In the genomic region with DNA sequence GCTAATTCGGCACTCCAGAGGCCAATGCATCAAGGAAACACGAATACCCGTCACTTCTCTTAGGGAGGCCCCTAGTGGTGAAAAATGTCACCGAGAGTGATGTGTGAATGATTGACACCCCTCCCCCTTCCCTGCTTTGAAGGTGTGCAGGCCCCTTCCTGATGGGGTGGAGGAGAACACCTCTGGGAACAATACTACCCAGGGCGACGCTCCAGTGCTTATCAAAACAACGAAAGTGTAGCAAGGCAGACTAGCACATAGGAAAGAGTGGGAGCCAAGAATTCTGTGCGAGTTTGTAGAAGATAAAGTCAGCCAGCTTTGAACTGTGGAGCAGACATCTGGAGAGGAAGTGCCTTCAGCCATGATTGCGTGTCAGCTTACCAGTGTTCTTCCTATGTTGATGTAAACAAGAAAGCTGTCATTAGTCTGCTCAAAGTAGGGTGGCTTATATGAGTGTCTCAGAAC, we compare ENCODE assay signal across 9 mouse cellular contexts. TPM values are rescaled to one million over a fixed set of nuclear protein-coding genes. Genes with fewer than 3 reads are reported as not detected.
DNase-seq lines count a peak whose midpoint lies in the region; ATAC-seq lines count a peak whose summit lies in the region.
"Had no signal": no experiment of that assay in that cellular context is flagged by ENCODE, and none has a peak within 500 bp of the region (broad histone marks: within the 10 kb centered on the region; RNA-seq: fewer than 3 reads in every experiment).

No protein-coding gene starts in this region.

- peak overlapping the region; percentile 44 for H3K27ac ChIP-seq in heart, embryonic 12.5 days (ENCODE audit: poor library complexity, severe bottlenecking)
- H3K27ac ChIP-seq in neural tube, embryonic 15.5 days (replicated peaks) = no peak overlapping the region
- H3K27ac ChIP-seq: limb, embryonic 12.5 days had no signal

- H3K4me2 ChIP-seq in heart, embryonic 12.5 days = no peak overlapping the region
- no peak overlapping the region for H3K4me2 ChIP-seq in neural tube, embryonic 15.5 days
- H3K4me2 ChIP-seq: limb, embryonic 12.5 days had no signal

- peaks cover 41% of the 10 kb centered on the region for H3K4me1 ChIP-seq in heart, embryonic 12.5 days (replicated peaks)
- no peaks in the 10 kb centered on the region for H3K4me1 ChIP-seq in neural tube, embryonic 15.5 days

- no peaks in the 10 kb centered on the region; the same call in 1 of the 2 replicates for H3K9me3 ChIP-seq in heart, embryonic 12.5 days (replicated peaks)
- no peaks in the 10 kb centered on the region for H3K9me3 ChIP-seq in neural tube, embryonic 15.5 days (replicated peaks)
- H3K9me3 ChIP-seq: limb, embryonic 12.5 days had no signal

- no peak overlapping the region for H3K9ac ChIP-seq in heart, embryonic 12.5 days
- H3K9ac ChIP-seq in neural tube, embryonic 15.5 days (replicated peaks) = no peak overlapping the region
- H3K9ac ChIP-seq: limb, embryonic 12.5 days had no signal

- H3K27me3 ChIP-seq in heart, embryonic 12.5 days (replicated peaks) = no peaks in the 10 kb centered on the region
- H3K27me3 ChIP-seq in neural tube, embryonic 15.5 days (replicated peaks) = no peaks in the 10 kb centered on the region
- H3K27me3 ChIP-seq: limb, embryonic 12.5 days had no signal

- ATAC-seq in heart, embryonic 12.5 days (ENCODE audit: insufficient number of reproducible peaks, low FRiP score) = peak; percentile 53
- ATAC-seq in neural tube, embryonic 15.5 days (ENCODE audit: low FRiP score) = no peak

- no peaks in the 10 kb centered on the region for H3K36me3 ChIP-seq in heart, embryonic 12.5 days
- no peaks in the 10 kb centered on the region for H3K36me3 ChIP-seq in neural tube, embryonic 15.5 days
- H3K36me3 ChIP-seq: limb, embryonic 12.5 days had no signal

- 6% methylated on average over 9 of the region's 9 CpGs for WGBS in heart, embryonic 12.5 days
- 42% methylated on average over 9 of the region's 9 CpGs for WGBS in neural tube, embryonic 15.5 days

- peak; percentile 28 for DNase-seq in adrenal gland, postnatal 14 days
- DNase-seq in adrenal gland, adult (ENCODE audit: inconsistent age in 2 of 2, low spot score in 1 of 2) = no peak
- DNase-seq in WW6 (ENCODE audit: low read depth, low spot score) (peak; percentile 36), liver (peak; percentile 77)
- DNase-seq in retina, postnatal 1 day = peak; percentile 49
- no peak for DNase-seq in right cerebral cortex, postnatal 14 days

- H3K4me3 ChIP-seq in heart, embryonic 12.5 days = no peak overlapping the region
- no peak overlapping the region for H3K4me3 ChIP-seq in neural tube, embryonic 15.5 days (replicated peaks)
- H3K4me3 ChIP-seq: limb, embryonic 12.5 days had no signal

RNA-seq across cellular contexts. Expression of gene Wipi1, which starts 50.9 kb away (rescaled TPM):
- total RNA-seq in adrenal gland, postnatal 14 days (2021) = 31.9 and 40.0 TPM in 2 replicates
- polyA plus RNA-seq in heart, embryonic 12.5 days (2016; fragmentation: Nextera tagmentation; extraction: Ambion mirVana) = 49.9 and 51.3 TPM in 2 replicates
- polyA plus RNA-seq in neural tube, embryonic 15.5 days (2015; fragmentation: Nextera tagmentation; extraction: Ambion mirVana) = 16.7 and 22.5 TPM in 2 replicates

Comparison
In these comparisons a context has a peak if more than half of its experiments do, and no peak if none do; other contexts are left out.
1. DNase-seq: peak in adrenal gland, postnatal 14 days (single experiment), WW6 (single experiment), liver (single experiment) and retina, postnatal 1 day (single experiment); none in adrenal gland, adult (0 of 2) and right cerebral cortex, postnatal 14 days (single experiment).